Mouse (Mus musculus) C2C12 (cell line): Measurements from ENCODE around the gene Mex3d.

Experiments used
- CEBPB ChIP-seq: IDR thresholded peaks from one replicate; pipeline ENCODE4 v1.6.1; 2011; ENCODE audit warnings: low read depth, mild to moderate bottlenecking, control low read depth, moderate library complexity
- CTCF ChIP-seq: IDR thresholded peaks from one replicate; pipeline ENCODE4 v1.5.1; 2011; ENCODE audit not compliant: control insufficient read depth, insufficient read depth, insufficient read length
- MYOG ChIP-seq: IDR thresholded peaks from one replicate; pipeline ENCODE4 v1.6.1; 2011; ENCODE audit not compliant: control insufficient read depth, insufficient read length; ENCODE audit errors: extremely low read depth
- USF1 ChIP-seq: IDR thresholded peaks from one replicate; pipeline ENCODE4 v1.6.1; 2011; ENCODE audit warnings: low read depth, mild to moderate bottlenecking, control low read depth, moderate library complexity

GRCm38 (mm10) chr10:80357994-80358639 lies 29.3 kb downstream of the Mex3d start:
- TF ChIP-seq CTCF (no peak), MYOG (no peak), CEBPB (no peak), USF1 (no peak)
